Mouse (Mus musculus) neutrophil, adult 5-6 weeks (primary cell): ENCODE measurements at regions not wholly inside any gene's neighbourhood (a gene's known extent, or its start where the extent isn't known, plus 50 kb on each side); places are given as distances from the start of the nearest gene placed in this dataset.

Source experiments
- ATAC-seq: fragments of 151-379, 151-347 bp; 2 replicates; pipeline ENCODE4 v1.8.0; 2017; ENCODE audit warnings: mild to moderate bottlenecking, moderate TSS enrichment; ENCODE audit not compliant: insufficient number of reproducible peaks, poor library complexity, low FRiP score, severe bottlenecking; ENCODE audit errors: extremely low read depth

DNA sequence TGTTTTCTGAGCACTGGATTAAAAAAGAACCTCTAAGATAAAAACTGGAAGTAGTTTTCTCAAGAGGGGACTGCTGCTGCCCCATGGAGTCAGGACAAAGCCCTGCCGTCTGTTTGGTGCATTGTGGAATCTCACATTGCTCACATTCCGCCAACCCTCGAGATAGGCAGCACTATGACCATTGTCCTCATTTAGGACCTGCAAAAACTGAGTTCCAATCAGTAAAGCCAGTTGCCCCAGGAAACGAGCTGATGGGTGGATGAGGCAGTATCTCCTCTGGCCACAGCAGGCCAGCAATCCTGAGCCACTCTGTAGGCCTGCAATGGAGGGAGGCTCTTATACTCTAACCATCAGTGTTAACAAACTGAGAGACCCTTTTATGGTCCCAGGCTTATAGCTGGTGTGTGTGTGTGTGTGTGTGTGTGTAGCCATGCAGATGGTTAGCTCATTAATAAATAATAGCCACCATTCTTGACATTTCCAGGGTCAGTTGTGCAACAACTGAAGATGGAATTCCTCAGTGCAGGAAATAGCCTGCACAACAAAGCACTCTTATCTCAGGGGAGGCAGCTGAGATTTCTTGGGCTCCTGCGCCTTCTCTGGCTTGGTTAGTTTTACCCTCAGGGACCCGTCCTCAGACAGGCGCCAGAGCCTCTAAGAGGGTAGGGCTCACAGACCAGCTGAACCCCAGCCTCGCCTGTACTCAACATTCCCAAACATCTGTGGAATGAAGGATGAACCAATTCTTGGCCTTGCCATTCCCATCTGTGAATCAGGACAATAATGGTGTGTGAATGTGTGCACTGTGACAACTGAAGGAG is 52.4 kb upstream of the Mycn start:
- ATAC-seq: no peak
